Comparison of ENCODE assay signal across 16 mouse cellular contexts in the genomic region with DNA sequence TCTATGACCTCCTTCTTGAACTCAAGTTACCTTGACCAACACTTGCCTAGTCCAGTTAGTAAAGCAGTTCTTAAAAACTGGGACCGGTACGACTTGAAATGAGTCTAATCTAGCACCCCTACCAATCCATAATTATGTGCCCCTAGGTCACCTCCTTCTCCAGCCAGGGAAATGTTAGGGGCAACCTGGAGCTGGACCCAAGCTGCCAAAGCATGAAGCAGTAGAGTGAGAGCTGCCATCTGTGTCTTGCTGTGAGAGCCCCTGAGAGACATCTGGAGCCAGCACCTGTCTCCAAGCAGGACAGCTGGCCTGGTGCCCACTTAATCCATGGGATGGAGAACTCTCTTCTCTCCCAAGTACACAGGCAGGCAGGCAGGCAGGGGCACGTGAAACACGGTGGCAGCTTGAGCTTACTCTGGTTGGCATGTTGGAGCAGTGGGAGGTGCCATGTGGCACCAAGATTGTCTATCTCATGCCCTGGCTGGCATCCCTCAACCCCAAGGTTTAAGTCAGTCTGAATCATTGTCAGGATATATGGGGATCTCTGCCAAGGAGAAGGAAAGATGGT.
DNase-seq lines count a peak whose midpoint lies in the region; ATAC-seq and TF ChIP-seq lines count a peak whose summit lies in the region.
"Had no signal": no experiment of that assay in that cellular context is flagged by ENCODE, and none has a peak within 500 bp of the region (broad histone marks: within the 10 kb centered on the region; RNA-seq: fewer than 3 reads in every experiment).

No protein-coding gene starts in this region.

- no peak overlapping the region for H3K4me3 ChIP-seq in hindbrain, postnatal 0 days (ENCODE audit: low read length)
- no peak overlapping the region for H3K4me3 ChIP-seq in hindbrain, embryonic 12.5 days
- H3K4me3 ChIP-seq: embryonic facial prominence, embryonic 15.5 days; limb, embryonic 13.5 days; midbrain, embryonic 13.5 days; neural tube, embryonic 12.5 days had no signal

- WGBS in hindbrain, postnatal 0 days: 49% methylated on average over 4 of the region's 4 CpGs
- WGBS in hindbrain, embryonic 12.5 days: 93% methylated on average over 4 of the region's 4 CpGs

- peak; percentile 92 for DNase-seq in hindbrain, postnatal 0 days (ENCODE audit: low spot score)
- peak; percentile 18 for DNase-seq in right cerebral cortex, adult 18-20 months
- no peak for DNase-seq in right cerebral cortex, postnatal 36 days (ENCODE audit: low spot score in 2 of 2)
- peak; percentile 100 for DNase-seq in cerebellum, adult 9-10 months
- peak; percentile 50 to 64 for DNase-seq in right cerebral cortex, postnatal 10 days (ENCODE audit: low spot score in 2 of 2)
- no peak for DNase-seq in adrenal gland, adult 2 months
- DNase-seq in ovary, postnatal 36 days (ENCODE audit: low spot score): no peak
- DNase-seq: kidney, postnatal 25 days; lung, adult 2 months had no signal

- no peaks in the 10 kb centered on the region for H3K27me3 ChIP-seq in hindbrain, postnatal 0 days (ENCODE audit: insufficient read depth, low read length)
- H3K27me3 ChIP-seq in hindbrain, embryonic 12.5 days: no peaks in the 10 kb centered on the region
- H3K27me3 ChIP-seq: embryonic facial prominence, embryonic 15.5 days; limb, embryonic 13.5 days; midbrain, embryonic 13.5 days; neural tube, embryonic 12.5 days had no signal

- no peak for TF ChIP-seq CTCF in hindbrain, postnatal 0 days (IDR thresholded peaks at IDR 0.05; ENCODE audit: low read depth)

- no peak overlapping the region for H3K9ac ChIP-seq in hindbrain, postnatal 0 days (replicated peaks; ENCODE audit: low read length)
- H3K9ac ChIP-seq in hindbrain, embryonic 12.5 days: no peak overlapping the region
- H3K9ac ChIP-seq: embryonic facial prominence, embryonic 15.5 days; limb, embryonic 13.5 days; midbrain, embryonic 13.5 days; neural tube, embryonic 12.5 days had no signal

- H3K36me3 ChIP-seq in hindbrain, postnatal 0 days (ENCODE audit: insufficient read depth, low read length): no peaks in the 10 kb centered on the region
- no peaks in the 10 kb centered on the region for H3K36me3 ChIP-seq in hindbrain, embryonic 12.5 days
- H3K36me3 ChIP-seq: embryonic facial prominence, embryonic 15.5 days; limb, embryonic 13.5 days; midbrain, embryonic 13.5 days; neural tube, embryonic 12.5 days had no signal

- H3K4me1 ChIP-seq in hindbrain, postnatal 0 days (ENCODE audit: insufficient read depth, low read length): no peaks in the 10 kb centered on the region
- no peaks in the 10 kb centered on the region for H3K4me1 ChIP-seq in hindbrain, embryonic 12.5 days
- H3K4me1 ChIP-seq: embryonic facial prominence, embryonic 15.5 days; limb, embryonic 13.5 days; neural tube, embryonic 12.5 days had no signal

- no peaks in the 10 kb centered on the region for H3K9me3 ChIP-seq in hindbrain, postnatal 0 days (ENCODE audit: low read length)
- no peaks in the 10 kb centered on the region for H3K9me3 ChIP-seq in hindbrain, embryonic 12.5 days (replicated peaks)
- H3K9me3 ChIP-seq: embryonic facial prominence, embryonic 15.5 days; limb, embryonic 13.5 days; midbrain, embryonic 13.5 days; neural tube, embryonic 12.5 days had no signal

- peak overlapping the region; percentile 26; the same call in 1 of the 2 replicates for H3K27ac ChIP-seq in hindbrain, postnatal 0 days
- H3K27ac ChIP-seq in hindbrain, embryonic 12.5 days: no peak overlapping the region
- H3K27ac ChIP-seq: embryonic facial prominence, embryonic 15.5 days; limb, embryonic 13.5 days; midbrain, embryonic 13.5 days; neural tube, embryonic 12.5 days had no signal

- H3K4me2 ChIP-seq in hindbrain, postnatal 0 days (ENCODE audit: low read depth, low read length): no peak overlapping the region
- no peak overlapping the region for H3K4me2 ChIP-seq in hindbrain, embryonic 12.5 days (replicated peaks)
- H3K4me2 ChIP-seq: embryonic facial prominence, embryonic 15.5 days; limb, embryonic 13.5 days; midbrain, embryonic 13.5 days; neural tube, embryonic 12.5 days had no signal

- peak; percentile 94 for ATAC-seq in hindbrain, postnatal 0 days
- no peak for ATAC-seq in hindbrain, embryonic 12.5 days (ENCODE audit: low FRiP score)
- ATAC-seq: intestine, embryonic 16.5 days; midbrain, embryonic 13.5 days; Patski had no signal

Comparison
In these comparisons a context has a peak if more than half of its experiments do, and no peak if none do; other contexts are left out.
1. DNase-seq: peak in hindbrain, postnatal 0 days (single experiment), right cerebral cortex, adult 18-20 months (single experiment), cerebellum, adult 9-10 months (single experiment) and right cerebral cortex, postnatal 10 days (2 of 2); none in right cerebral cortex, postnatal 36 days (0 of 2), adrenal gland, adult 2 months (single experiment) and ovary, postnatal 36 days (single experiment).